Mouse (Mus musculus): ENCODE measurements at regions not wholly inside any gene's neighbourhood (a gene's known extent, or its start where the extent isn't known, plus 50 kb on each side); places are given as distances from the start of the nearest gene placed in this dataset.

DNA sequence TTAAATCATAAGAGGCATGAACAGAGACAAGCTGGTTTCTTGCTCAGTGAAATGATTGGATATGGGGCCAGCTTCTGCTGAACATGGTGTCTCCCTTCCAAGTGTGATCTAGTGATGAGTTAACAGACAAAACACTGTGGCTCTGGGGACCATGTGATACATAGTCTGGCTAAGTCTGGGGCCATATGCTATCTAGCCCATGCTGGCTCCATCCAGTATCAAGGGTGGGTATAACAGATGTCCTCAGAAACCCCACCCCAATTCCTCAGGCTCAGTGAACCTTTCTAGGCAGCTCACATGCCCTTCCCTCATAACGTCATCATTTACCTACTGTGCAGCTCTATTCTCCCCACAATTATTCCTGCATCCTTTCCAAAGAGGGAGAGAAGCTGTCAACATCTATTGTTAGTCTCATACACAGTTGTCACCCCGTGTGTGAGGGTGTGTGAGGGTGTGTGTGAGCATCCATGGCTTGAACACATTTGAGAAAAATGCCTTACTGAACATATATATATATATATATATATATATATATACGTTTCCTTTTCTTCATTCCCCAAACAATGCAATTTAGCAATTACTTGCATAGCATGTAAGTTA, 73.9 kb upstream of the Wscd1 start:
- no peak overlapping the region for H3K4me3 ChIP-seq (replicated peaks; ENCODE audit: low read length)

DNA sequence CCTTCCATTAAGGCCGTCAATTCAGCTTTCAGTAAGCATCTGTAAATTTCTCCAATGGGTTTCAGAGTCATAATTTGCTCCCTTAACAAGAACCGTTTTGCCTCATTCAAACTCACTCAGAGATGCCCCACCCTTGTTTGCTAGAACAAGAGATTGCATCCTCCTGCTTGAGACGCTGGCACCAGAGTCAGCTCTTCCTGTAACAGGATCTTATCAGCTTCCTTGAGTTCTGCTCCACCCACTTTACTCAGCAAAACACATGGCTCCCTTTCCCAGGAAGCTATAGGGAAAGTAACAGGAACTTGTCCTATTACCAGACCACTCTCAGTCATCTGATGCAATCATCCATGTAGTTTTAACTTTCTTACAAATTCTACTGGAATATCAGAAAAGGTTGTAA, 52.7 kb upstream of the Wscd1 start:
- no peaks in the 10 kb centered on the region for H3K9me3 ChIP-seq (ENCODE audit: control insufficient read depth, low read length)
- no peak for DNase-seq (ENCODE audit: low spot score)
- WGBS: 35% methylated on average over 3 of the region's 3 CpGs

More for the DNA sequence above, 73.9 kb upstream of the Wscd1 start:
- ATAC-seq (ENCODE audit: low FRiP score, low read depth) (no peak), DNase-seq (ENCODE audit: low spot score) (no peak)
- no peak overlapping the region for H3K4me2 ChIP-seq (replicated peaks; ENCODE audit: low read depth, low read length, severe bottlenecking)
- WGBS: 56% methylated on average over 3 of the region's 3 CpGs
- H3K9me3 ChIP-seq (ENCODE audit: control insufficient read depth, low read length): no peaks in the 10 kb centered on the region
- 0 out of 2 replicates have a peak, but pooled peaks cover 2% of the 10 kb centered on the region for H3K27me3 ChIP-seq (ENCODE audit: control insufficient read depth, insufficient read depth, low read length)
- no peak for TF ChIP-seq POLR2A (IDR thresholded peaks at IDR 0.05; ENCODE audit: borderline replicate concordance, extremely low read depth, insufficient read depth, insufficient read length)
- no peaks in the 10 kb centered on the region for H3K4me1 ChIP-seq (ENCODE audit: control insufficient read depth, insufficient read depth, low read length)
- H3K9ac ChIP-seq (ENCODE audit: low read depth, low read length, severe bottlenecking): no peak overlapping the region
- H3K36me3 ChIP-seq (ENCODE audit: control insufficient read depth, insufficient read depth, low read length): no peaks in the 10 kb centered on the region
- H3K27ac ChIP-seq (replicated peaks; ENCODE audit: low read depth, low read length): no peak overlapping the region

GRCm38 (mm10) chr11:71698836-71699235, 50.9 kb upstream of the Wscd1 start:
- H3K27me3 ChIP-seq (ENCODE audit: control insufficient read depth, insufficient read depth, low read length): no peaks in the 10 kb centered on the region
- no peak overlapping the region for H3K27ac ChIP-seq (replicated peaks; ENCODE audit: low read depth, low read length)
- H3K4me3 ChIP-seq (replicated peaks; ENCODE audit: low read length): no peak overlapping the region
- 95% methylated on average over 4 of the region's 4 CpGs for WGBS
- no peak for ATAC-seq (ENCODE audit: low FRiP score, low read depth)
- DNase-seq (ENCODE audit: low spot score): no peak
- H3K4me2 ChIP-seq (replicated peaks; ENCODE audit: low read depth, low read length, severe bottlenecking): no peak overlapping the region
- H3K4me1 ChIP-seq (ENCODE audit: control insufficient read depth, insufficient read depth, low read length): no peaks in the 10 kb centered on the region
- no peak overlapping the region for H3K9ac ChIP-seq (ENCODE audit: low read depth, low read length, severe bottlenecking)
- no peak for TF ChIP-seq POLR2A (IDR thresholded peaks at IDR 0.05; ENCODE audit: borderline replicate concordance, extremely low read depth, insufficient read depth, insufficient read length)
- no peaks in the 10 kb centered on the region for H3K36me3 ChIP-seq (ENCODE audit: control insufficient read depth, insufficient read depth, low read length)
- H3K9me3 ChIP-seq (ENCODE audit: control insufficient read depth, low read length): no peaks in the 10 kb centered on the region

More for the DNA sequence above, 52.7 kb upstream of the Wscd1 start:
- Histone ChIP-seq H3K9ac (ENCODE audit: low read depth, low read length, severe bottlenecking) (no peak overlapping the region), H3K36me3 (ENCODE audit: control insufficient read depth, insufficient read depth, low read length) (no peaks in the 10 kb centered on the region), H3K27me3 (ENCODE audit: control insufficient read depth, insufficient read depth, low read length) (no peaks in the 10 kb centered on the region), H3K4me1 (ENCODE audit: control insufficient read depth, insufficient read depth, low read length) (no peaks in the 10 kb centered on the region), H3K4me3 (replicated peaks; ENCODE audit: low read length) (no peak overlapping the region), H3K27ac (replicated peaks; ENCODE audit: low read depth, low read length) (no peak overlapping the region), H3K4me2 (replicated peaks; ENCODE audit: low read depth, low read length, severe bottlenecking) (no peak overlapping the region)
- no peak for ATAC-seq (ENCODE audit: low FRiP score, low read depth)
- no peak for TF ChIP-seq POLR2A (IDR thresholded peaks at IDR 0.05; ENCODE audit: borderline replicate concordance, extremely low read depth, insufficient read depth, insufficient read length)
